Mouse (Mus musculus) testis, adult 2 months (tissue): ENCODE measurements around the gene Cxcr5.

ENCODE experiments used
- CTCF ChIP-seq: fragments of 200-500 bp; IDR thresholded peaks from 2 replicates; pipeline ENCODE4 v1.5.1; 2012; ENCODE audit warnings: low read depth, mild to moderate bottlenecking, inconsistent platforms, low read length, moderate library complexity; ENCODE audit not compliant: control insufficient read depth, insufficient read depth, insufficient replicate concordance
- POLR2A ChIP-seq: fragments of 200-500 bp; IDR thresholded peaks from 2 replicates; pipeline ENCODE4 v1.6.1; 2012; ENCODE audit warnings: low read depth, mild to moderate bottlenecking, inconsistent platforms, low read length, moderate library complexity; ENCODE audit not compliant: control insufficient read depth

- TF ChIP-seq POLR2A: 0 out of 2 replicates have a peak, but pooled peaks have one; percentile 2
- no peak for TF ChIP-seq CTCF
Observed at GRCm38 (mm10) chr9:44603454-44604289, 42.0 kb upstream of the Cxcr5 start.
